Mouse (Mus musculus): Measurements from ENCODE around the gene BC030870.

The BC030870 gene

DNA sequence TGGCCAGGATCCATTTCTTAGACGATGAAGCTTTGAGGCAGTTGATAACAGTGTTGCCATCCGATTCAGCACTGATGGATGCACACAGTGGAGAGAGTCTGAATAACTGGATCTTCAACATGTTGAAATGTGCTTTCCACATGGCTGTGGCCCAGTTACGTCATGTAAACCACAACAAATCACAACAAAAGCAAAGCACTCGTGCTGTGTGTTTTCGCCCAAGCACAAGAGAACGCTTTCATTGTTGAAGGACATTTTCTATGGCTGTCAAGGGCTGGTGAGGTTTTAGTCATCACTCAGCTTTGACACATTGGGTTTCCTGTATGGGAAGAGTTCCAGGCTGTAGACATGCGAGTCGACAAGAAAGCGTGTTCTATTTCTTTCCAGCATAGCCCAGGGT lies 48.6 kb downstream of the BC030870 start:
- no peak for DNase-seq (ENCODE audit: low read depth, low spot score)

DNA sequence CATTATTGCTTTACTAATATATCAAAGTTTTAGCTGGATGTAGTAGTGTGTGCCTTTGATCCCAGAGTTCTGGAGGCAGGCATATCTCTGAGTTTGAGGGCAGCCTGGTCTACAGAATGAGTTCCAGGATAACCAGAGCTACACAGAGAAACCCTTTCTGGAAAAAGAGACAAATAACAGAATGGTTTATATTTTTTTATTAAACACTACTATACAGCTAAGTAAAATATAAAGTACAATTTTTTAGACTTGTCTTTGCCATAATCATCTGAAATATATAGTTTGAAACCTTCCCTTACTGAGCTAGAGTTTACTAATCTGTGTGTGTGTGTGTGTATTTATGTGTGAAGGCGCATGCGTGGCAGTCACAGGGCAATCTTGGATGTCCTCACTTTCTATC lies 54.6 kb downstream of the BC030870 start, which contains the start of gene Gm10663:
Gene Gm10663 (plus strand): TSS at position 301 of the 400 bp plus-strand sequence.
- DNase-seq (ENCODE audit: low read depth, low spot score): no peak

DNA sequence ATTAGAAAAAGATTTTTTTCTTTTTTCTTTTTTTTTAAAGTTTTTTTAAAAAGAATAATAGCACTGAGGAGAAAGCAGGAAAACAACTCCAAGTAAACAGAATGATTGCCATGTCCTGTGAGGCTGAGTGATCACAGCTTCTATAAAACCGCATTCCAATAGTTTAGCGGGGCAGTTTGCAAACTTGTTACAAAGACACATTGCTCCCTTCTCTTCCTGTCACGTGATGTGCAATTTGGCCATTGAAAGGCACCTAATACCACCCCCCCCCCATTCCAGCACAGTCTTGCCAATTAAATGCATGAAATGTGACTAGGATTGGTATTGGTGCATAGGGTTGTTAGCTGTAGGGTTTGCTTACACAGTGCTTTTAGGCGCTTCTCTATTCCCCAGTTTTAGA lies 58.4 kb downstream of the BC030870 start:
- DNase-seq (ENCODE audit: low read depth, low spot score): no peak

DNA sequence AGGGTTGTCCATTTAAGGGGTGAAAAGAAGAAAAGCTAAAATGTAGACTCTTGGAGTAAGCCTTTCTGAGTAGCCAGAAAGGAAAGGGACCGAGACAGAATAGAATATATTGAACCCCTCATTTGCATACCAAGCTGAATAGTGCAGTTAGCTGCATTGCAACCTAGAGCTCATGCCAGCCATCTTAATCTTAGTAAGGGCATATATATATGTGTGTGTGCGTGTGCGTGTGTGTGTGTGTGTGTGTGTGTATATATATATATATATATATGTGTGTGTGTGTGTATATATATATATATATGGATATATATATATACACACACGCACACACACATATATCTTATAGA lies 60.9 kb downstream of the BC030870 start:
- DNase-seq (ENCODE audit: low read depth, low spot score): no peak

DNA sequence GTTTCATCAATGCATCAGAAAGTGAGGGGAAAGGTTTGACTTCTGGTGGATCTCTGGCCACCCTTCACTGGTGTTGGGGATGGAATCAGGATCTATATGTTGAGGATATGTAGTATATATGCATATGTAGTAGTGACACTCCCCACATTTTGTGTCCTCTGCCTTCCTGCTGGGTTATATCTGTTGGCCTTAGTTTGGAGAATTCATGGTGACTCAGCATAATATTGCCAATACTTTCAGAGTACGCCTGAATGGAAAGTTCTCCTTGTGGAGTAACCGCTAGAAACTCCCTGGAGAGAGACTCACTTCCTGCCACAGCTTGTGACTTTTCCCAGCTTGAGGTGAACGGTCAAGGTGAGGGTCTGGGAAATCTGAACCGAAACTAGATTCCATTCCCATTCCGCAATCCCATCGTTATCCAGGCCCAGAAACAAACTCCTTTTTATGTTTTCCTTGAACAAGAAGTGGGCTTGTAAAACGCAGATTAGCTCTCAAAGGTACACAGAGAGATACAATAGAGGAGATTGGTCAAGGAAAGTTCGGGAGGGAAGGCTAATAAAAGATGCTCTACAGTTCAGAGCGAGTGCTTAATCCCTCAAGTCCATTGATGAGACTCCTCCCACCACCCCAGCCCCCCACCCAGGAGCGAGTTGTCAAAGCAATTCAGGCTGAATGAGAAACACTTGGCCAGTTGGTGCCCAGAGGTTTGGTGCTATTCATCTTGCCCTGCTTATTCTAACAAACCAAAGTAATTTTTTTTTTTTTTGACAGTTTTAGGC lies 61.5 kb downstream of the BC030870 start:
- no peak for DNase-seq (ENCODE audit: low read depth, low spot score)

DNA sequence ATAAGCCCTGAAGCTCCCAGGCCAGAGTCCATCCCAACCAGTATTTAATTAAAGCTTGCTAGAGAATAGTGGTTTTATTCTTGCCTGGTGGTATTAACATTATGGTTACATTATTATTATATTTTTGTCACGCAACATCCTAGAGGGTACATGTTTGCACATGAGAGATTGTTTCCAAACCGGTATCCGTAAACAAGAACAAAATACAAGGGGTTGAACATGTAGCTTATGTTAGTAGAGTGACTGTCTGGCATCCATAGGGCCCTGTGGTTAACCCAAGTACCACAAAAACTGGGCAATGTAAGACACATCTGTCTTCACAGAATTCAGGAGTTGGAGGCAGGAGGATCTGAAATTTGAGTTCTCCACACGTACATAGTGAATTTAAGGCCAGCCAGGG lies 62.3 kb downstream of the BC030870 start:
- DNase-seq (ENCODE audit: low read depth, low spot score): no peak

DNA sequence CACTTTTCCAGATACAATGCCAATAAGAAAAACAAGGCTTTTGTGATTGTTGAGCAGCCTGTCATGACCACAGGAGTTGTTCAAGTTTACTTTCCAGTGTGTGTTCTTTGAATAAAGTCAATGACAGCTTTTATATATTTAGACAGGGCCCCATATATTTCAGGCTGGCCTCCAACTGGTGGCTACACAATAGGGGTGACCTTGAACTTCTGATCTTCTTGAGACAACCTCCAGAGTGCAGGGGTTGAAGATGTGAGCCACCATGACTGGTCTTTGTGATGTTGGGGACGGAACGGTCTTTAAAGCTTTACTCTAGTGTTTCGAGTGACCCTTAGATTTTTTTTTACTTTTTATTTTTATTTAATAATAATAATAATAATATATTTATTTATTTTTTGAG lies 63.7 kb downstream of the BC030870 start:
- DNase-seq (ENCODE audit: low read depth, low spot score): no peak

DNA sequence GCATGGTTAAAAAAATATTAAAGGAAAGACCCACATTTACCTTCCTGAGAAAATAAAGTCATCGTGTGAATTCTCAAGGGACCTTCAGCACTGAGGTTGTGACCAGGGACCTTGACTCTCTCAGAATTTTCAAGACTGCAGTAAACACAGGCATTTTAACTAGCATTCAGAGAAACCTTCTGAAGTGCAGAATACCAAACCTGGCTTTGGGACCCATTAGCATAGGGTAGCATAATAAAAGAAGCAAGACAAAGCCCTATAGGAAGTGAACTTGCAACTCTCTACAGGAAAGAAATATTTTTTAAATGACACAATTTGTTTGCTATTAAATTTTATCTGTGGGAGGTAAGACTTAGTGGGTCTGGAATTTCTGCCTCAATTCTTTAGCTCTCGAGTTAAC lies 65.3 kb downstream of the BC030870 start:
- no peak for DNase-seq (ENCODE audit: low read depth, low spot score)

DNA sequence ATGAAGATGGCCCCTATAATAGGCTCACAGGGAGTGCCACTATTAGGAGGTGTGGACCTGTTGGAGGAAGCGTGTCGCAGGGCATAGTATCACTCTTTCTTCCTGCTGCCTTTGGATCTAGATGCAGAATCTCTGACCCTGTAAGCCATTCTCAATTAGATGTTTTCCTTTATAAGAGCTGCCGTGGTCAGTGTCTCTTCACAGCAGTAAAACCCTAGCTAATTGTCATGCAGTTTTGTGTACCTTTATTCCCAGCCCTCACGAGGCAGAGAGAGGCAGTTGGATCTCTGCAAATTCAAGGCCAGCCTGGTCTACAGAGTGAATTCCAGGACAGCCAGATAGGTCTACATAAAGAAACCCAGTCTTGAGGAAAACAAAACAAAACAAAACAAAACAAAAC lies 67.2 kb downstream of the BC030870 start:
- no peak for DNase-seq (ENCODE audit: low read depth, low spot score)

DNA sequence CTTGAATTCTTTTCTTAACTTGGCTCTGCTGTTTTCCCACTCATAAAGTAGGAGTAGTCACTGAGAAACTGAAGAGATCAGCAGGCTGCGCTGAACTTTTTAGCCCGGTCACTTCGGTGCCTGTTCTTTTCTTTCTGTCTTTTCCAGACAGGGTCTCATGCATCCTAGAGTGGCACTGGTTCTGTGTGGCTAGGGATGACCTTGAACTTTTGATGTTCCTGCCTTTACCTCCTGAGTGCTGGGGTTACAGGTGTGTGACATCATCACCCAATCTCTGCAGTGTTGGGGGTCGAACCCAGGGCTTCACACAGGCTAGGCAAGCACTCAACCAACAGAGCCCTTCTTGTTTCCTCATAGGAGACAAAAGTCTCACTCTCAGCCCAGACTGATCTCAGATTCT lies 72.6 kb downstream of the BC030870 start:
- no peak for DNase-seq (ENCODE audit: low read depth, low spot score)

DNA sequence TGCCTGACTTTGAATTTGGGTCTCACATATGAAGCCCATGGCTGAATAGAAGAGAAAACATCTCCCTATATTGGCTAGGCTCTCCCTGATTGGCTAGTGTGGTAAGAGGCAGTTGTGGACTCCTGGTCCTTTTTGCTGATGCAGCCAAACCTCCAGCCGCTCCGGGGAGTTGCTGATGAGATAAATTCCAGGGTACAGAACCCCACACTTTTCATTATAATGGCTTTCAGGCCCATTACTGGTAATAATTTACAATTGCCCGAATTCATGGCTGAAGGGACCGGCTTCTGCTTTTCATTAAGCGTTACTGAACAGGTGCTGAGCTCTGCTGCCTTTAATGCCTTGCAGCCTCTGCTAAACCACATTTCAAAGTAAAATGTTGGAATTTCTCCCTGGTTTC lies 75.4 kb downstream of the BC030870 start:
- no peak for DNase-seq (ENCODE audit: low read depth, low spot score)

DNA sequence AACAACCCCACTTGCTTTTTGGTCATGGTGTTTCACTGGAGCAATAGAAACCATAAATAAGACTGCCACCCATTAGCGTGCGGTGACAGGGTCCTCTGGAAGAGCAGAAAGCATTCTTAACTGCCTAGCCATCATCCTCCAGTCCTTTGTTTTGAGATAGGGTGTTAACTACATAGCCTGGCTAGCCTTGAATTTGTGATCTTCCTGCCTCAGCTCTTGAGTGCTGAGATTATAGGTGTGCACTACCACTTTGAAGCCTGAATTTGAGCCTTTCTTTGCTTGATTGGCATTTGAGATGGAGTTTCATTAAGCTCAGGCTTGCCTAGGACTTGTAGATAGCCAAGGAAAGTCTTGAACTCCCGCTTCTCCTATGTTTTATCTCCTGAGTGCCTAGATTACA lies 75.8 kb downstream of the BC030870 start:
- DNase-seq (ENCODE audit: low read depth, low spot score): no peak

DNA sequence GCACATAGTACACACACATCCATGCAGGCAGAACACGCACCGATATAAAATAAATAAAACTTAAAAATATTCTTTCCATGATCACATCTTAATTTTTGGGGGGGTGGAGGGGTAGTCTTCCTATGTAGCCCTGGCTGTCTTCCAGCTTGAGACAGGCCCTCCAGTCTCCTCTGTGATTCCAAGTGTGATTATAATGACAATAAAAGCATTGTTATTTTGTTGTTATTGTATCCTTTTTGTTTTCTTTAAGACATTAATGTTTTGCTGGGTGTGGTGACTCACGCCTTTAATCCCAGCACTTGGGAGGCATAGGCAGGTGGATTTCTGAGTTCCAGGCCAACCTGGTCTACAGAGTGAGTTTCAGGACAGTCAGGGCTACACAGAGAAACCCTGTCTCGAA lies 81.6 kb downstream of the BC030870 start:
- no peak for DNase-seq (ENCODE audit: low read depth, low spot score)

DNA sequence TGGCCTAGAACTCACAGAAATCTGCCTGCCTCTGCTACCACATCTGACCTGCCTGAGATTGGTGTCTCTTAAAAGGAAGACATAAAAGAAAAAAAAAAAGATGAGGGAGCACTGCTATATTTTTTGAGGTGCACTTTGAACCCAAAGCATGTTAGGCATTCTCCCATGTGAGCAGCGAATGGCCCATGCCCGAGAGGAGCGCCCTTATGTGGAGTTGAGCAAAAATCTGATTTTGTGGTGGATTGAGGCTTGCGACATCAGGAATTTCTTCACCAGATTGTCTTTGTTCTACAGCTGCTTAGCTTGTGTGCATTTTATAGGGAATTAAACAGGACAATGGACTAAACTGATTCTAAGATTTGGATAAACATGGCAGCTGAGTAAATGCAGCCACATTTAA lies 82.2 kb downstream of the BC030870 start:
- DNase-seq (ENCODE audit: low read depth, low spot score): no peak

DNA sequence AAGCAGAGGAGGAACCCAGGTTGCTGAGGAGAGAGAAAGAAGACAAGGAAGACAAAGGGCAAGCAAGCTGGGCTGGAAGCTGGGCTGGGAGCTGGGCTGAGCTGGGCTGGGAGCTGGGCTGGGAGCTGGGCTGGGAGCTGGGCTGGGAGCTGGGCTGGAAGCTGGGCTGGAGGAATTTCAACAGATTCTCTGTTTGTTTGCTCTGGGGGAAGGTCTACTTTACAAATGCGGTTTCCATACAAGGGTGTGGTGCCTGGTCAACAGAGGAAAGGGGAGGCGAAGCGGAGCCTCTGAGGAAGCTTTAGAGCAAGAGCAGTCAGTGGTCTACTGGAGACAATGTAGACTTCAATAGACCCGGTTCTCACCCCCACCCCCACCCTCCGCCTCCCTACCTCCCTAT lies 82.8 kb downstream of the BC030870 start:
- no peak for DNase-seq (ENCODE audit: low read depth, low spot score)

DNA sequence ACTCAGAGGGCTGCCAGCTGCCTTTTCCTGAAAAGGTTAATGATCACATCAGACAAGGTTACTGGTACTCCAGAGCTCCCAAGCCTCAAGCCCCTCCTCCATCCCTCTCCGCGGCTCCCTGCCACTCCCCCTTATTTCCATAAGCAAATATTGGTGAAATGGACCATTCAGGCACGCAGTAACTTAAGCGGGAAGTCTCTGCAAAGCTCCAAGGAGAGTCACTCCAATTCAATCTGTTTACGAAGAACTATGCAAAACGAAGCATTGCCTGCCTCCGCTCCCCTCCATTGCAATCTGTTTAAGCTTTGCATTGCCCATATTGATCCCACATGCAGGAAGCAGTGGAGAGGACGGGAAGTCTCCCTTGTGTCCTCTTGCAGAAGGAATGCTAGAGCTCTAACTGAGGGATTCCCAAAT lies 92.2 kb downstream of the BC030870 start, which contains the start of gene Apela:
Gene Apela (minus strand): TSS at position 220 of the 417 bp plus-strand sequence.
- DNase-seq (ENCODE audit: low read depth, low spot score): no peak
